Comparison of ENCODE assay signal across 16 mouse cellular contexts in genomic region chr5:91220174-91220573, GRCm38 (mm10).
"Had no signal": no experiment of that assay in that cellular context is flagged by ENCODE, and none has a peak within 500 bp of the region (broad histone marks: within the 10 kb centered on the region; RNA-seq: fewer than 3 reads in every experiment).

No protein-coding gene starts in this region.

- DNase-seq: liver, embryonic 13.5 days; liver, postnatal 0 days; lung, embryonic 14.5 days; midbrain, embryonic 14.5 days; right cerebral cortex, postnatal 14 days; thymus, adult 18-20 months; thymus, postnatal 14 days; thymus, postnatal 36 days had no signal

- H3K4me1 ChIP-seq: liver, embryonic 13.5 days; liver, embryonic 15.5 days; midbrain, embryonic 10.5 days; midbrain, embryonic 12.5 days; neural tube, embryonic 12.5 days; stomach, embryonic 15.5 days had no signal

- H3K4me2 ChIP-seq: liver, embryonic 11.5 days; liver, embryonic 13.5 days; liver, embryonic 15.5 days; lung, embryonic 14.5 days; midbrain, embryonic 12.5 days; neural tube, embryonic 12.5 days; stomach, embryonic 15.5 days had no signal

- H3K27me3 ChIP-seq: liver, embryonic 13.5 days; liver, embryonic 15.5 days; midbrain, embryonic 12.5 days; neural tube, embryonic 12.5 days; stomach, embryonic 15.5 days had no signal

- ATAC-seq: liver, postnatal 0 days; midbrain, embryonic 16.5 days had no signal

- H3K27ac ChIP-seq: liver, embryonic 13.5 days; liver, embryonic 15.5 days; macrophage; midbrain, embryonic 10.5 days; midbrain, embryonic 12.5 days; neural tube, embryonic 12.5 days; stomach, embryonic 15.5 days had no signal

- H3K4me3 ChIP-seq: liver, embryonic 13.5 days; liver, embryonic 15.5 days; midbrain, embryonic 10.5 days; midbrain, embryonic 12.5 days; neural tube, embryonic 12.5 days; stomach, embryonic 15.5 days had no signal

- H3K9me3 ChIP-seq: liver, embryonic 13.5 days; liver, embryonic 15.5 days; midbrain, embryonic 10.5 days; midbrain, embryonic 12.5 days; neural tube, embryonic 12.5 days; stomach, embryonic 15.5 days had no signal

- H3K9ac ChIP-seq: liver, embryonic 13.5 days; liver, embryonic 15.5 days; liver, postnatal 0 days; lung, embryonic 14.5 days; midbrain, embryonic 12.5 days; neural tube, embryonic 12.5 days; stomach, embryonic 15.5 days had no signal

- H3K36me3 ChIP-seq: liver, embryonic 13.5 days; liver, embryonic 15.5 days; midbrain, embryonic 10.5 days; midbrain, embryonic 12.5 days; neural tube, embryonic 12.5 days; stomach, embryonic 15.5 days had no signal
